Mouse (Mus musculus) stomach, postnatal 0 days (tissue): ENCODE measurements around the gene F8.

Experiments
- CTCF ChIP-seq: IDR thresholded peaks from 2 replicates; pipeline ENCODE4 v1.5.1; 2016; ENCODE audit warnings: antibody characterized with exemption, low read depth, mild to moderate bottlenecking, moderate library complexity
- EP300 ChIP-seq: optimal IDR thresholded peaks from 2 replicates; pipeline ENCODE3; 2016; ENCODE audit warnings: antibody characterized with exemption

- TF ChIP-seq CTCF (no peak), EP300 (no peak)
These were observed 252.9 kb downstream of the F8 start for GRCm38 (mm10) chrX:75129474-75129873.
